Mouse (Mus musculus) midbrain, postnatal 0 days (tissue): Measurements from ENCODE around the gene Il7r. TPM values are rescaled to one million over a fixed set of nuclear protein-coding genes. Genes with fewer than 3 reads are reported as not detected.

ENCODE experiments used
- ATAC-seq: fragments of 200-750 bp; cut with Nextera tagmentation; 2 replicates; pipeline ENCODE4 v1.8.0; 2017; ENCODE audit warnings: moderate number of reproducible peaks, mild to moderate bottlenecking, moderate TSS enrichment, moderate library complexity; ENCODE audit not compliant: low FRiP score
- DNase-seq: peaks from one replicate; pipeline ENCODE4 v3.0.0-alpha.2; 2015; ENCODE audit warnings: low spot score
- H3K27ac ChIP-seq: fragments of 300-500 bp; sonication (generic); 2 replicates; pipeline ENCODE4 v1.5.1; 2014; ENCODE audit warnings: low read depth, mild to moderate bottlenecking, low read length, mixed read lengths
- H3K27me3 ChIP-seq: fragments of 300-500 bp; sonication (generic); 2 replicates; pipeline ENCODE4 v1.6.1; 2014; ENCODE audit warnings: low read length, control low read depth, mixed read lengths; ENCODE audit not compliant: insufficient read depth
- H3K36me3 ChIP-seq: fragments of 300-500 bp; sonication (generic); 2 replicates; pipeline ENCODE4 v1.6.1; 2014; ENCODE audit warnings: low read length, control low read depth, mixed read lengths; ENCODE audit not compliant: insufficient read depth
- H3K4me1 ChIP-seq: fragments of 300-500 bp; sonication (generic); 2 replicates; pipeline ENCODE4 v1.6.1; 2014; ENCODE audit warnings: mild to moderate bottlenecking, control low read depth, antibody characterized with exemption, low read length, mixed read lengths; ENCODE audit not compliant: insufficient read depth
- H3K4me2 ChIP-seq: fragments of 300-500 bp; sonication (generic); 2 replicates; pipeline ENCODE4 v1.6.1; 2014; ENCODE audit warnings: low read depth, mild to moderate bottlenecking, low read length, mixed read lengths; ENCODE audit not compliant: poor library complexity, severe bottlenecking
- H3K4me3 ChIP-seq: fragments of 300-500 bp; sonication (generic); 2 replicates; pipeline ENCODE4 v1.5.1; 2014; ENCODE audit warnings: low read depth, mild to moderate bottlenecking, low read length, moderate library complexity
- H3K9ac ChIP-seq: fragments of 300-500 bp; sonication (generic); replicated peaks from 2 replicates; pipeline ENCODE4 v1.6.1; 2014; ENCODE audit warnings: mild to moderate bottlenecking, low read length, moderate library complexity, mixed read lengths; ENCODE audit not compliant: poor library complexity, severe bottlenecking
- H3K9me3 ChIP-seq: fragments of 300-500 bp; sonication (generic); 2 replicates; pipeline ENCODE4 v1.6.1; 2016; ENCODE audit warnings: low read length, control low read depth
- CTCF ChIP-seq: IDR thresholded peaks from 2 replicates; pipeline ENCODE4 v1.5.1; 2016; ENCODE audit warnings: antibody characterized with exemption, mild to moderate bottlenecking
- WGBS: fragments of 180-500 bp; shearing (Covaris S2); extraction: QIAGEN DNeasy Blood & Tissue Kit; methylation state at CpG from one replicate; pipeline ENCODE4 v1.1.7; 2014; 5-methylcytosine and 5-hydroxymethylcytosine counted together
- polyA plus RNA-seq: library from polyadenylated mRNA; unstranded; fragments of >200 nt; fragmentation: Nextera tagmentation; extraction: Ambion mirVana; gene quantifications from 2 replicates; pipeline ENCODE4 v1.2.1, GENCODE M21; 2015
- total RNA-seq: library from RNA; depleted of rRNA; stranded (reverse); fragments of >200 nt; gene quantifications from 2 replicates; pipeline ENCODE4 v1.2.3, GENCODE M21; 2014

Gene Il7r
- total and polyA plus RNA-seq, 2 experiments from 2014 or later: 0.11 TPM; not detected in 1

GRCm38 (mm10) chr15:9533356-9533902 lies 3.5 kb upstream of the Il7r start:
- H3K4me2 ChIP-seq: no peak overlapping the region
- TF ChIP-seq CTCF: no peak
- H3K4me3 ChIP-seq: no peak overlapping the region
- no peak for ATAC-seq
- no peak overlapping the region for H3K9ac ChIP-seq
- H3K27ac ChIP-seq: no peak overlapping the region
- H3K36me3 ChIP-seq: no peaks in the 10 kb centered on the region
- WGBS: 92% methylated on average over 3 of the region's 3 CpGs
- no peaks in the 10 kb centered on the region for H3K4me1 ChIP-seq
- DNase-seq: no peak
- no peaks in the 10 kb centered on the region for H3K9me3 ChIP-seq
- H3K27me3 ChIP-seq: no peaks in the 10 kb centered on the region

GRCm38 (mm10) chr15:9529646-9530045 lies 330 bp downstream of the Il7r start:
- H3K4me1 ChIP-seq: no peaks in the 10 kb centered on the region
- no peak overlapping the region for H3K27ac ChIP-seq
- H3K4me2 ChIP-seq: no peak overlapping the region
- DNase-seq (no peak), ATAC-seq (no peak)
- TF ChIP-seq CTCF: no peak
- no peak overlapping the region for H3K9ac ChIP-seq
- H3K27me3 ChIP-seq: no peaks in the 10 kb centered on the region
- no peaks in the 10 kb centered on the region for H3K36me3 ChIP-seq
- 74% methylated on average over 3 of the region's 3 CpGs for WGBS
- no peak overlapping the region for H3K4me3 ChIP-seq
- no peaks in the 10 kb centered on the region for H3K9me3 ChIP-seq

GRCm38 (mm10) chr15:9528186-9528935 lies 1.6 kb downstream of the Il7r start:
- no peak for TF ChIP-seq CTCF
- no peak for DNase-seq
- Histone ChIP-seq H3K9ac (no peak overlapping the region), H3K4me1 (no peaks in the 10 kb centered on the region), H3K4me2 (no peak overlapping the region), H3K4me3 (no peak overlapping the region), H3K36me3 (no peaks in the 10 kb centered on the region), H3K27ac (no peak overlapping the region), H3K27me3 (no peaks in the 10 kb centered on the region), H3K9me3 (no peaks in the 10 kb centered on the region)
- 72% methylated on average over 3 of the region's 3 CpGs for WGBS
- ATAC-seq: 0 out of 2 replicates have a peak, but pooled peaks have one; percentile 23

- no peaks in the 10 kb centered on the region for H3K9me3 ChIP-seq
- no peak overlapping the region for H3K4me3 ChIP-seq
- H3K36me3 ChIP-seq: no peaks in the 10 kb centered on the region
- no peaks in the 10 kb centered on the region for H3K4me1 ChIP-seq
- ATAC-seq (no peak), DNase-seq (no peak)
- TF ChIP-seq CTCF: no peak
- no peak overlapping the region for H3K27ac ChIP-seq
- no peak overlapping the region for H3K9ac ChIP-seq
- H3K27me3 ChIP-seq: no peaks in the 10 kb centered on the region
- H3K4me2 ChIP-seq: no peak overlapping the region
Measured at GRCm38 (mm10) chr15:9526412-9526811, 3.6 kb downstream of the Il7r start.

GRCm38 (mm10) chr15:9524907-9525306 lies 5.1 kb downstream of the Il7r start:
- 82% methylated on average over 5 of the region's 5 CpGs for WGBS
- no peaks in the 10 kb centered on the region for H3K27me3 ChIP-seq
- no peaks in the 10 kb centered on the region for H3K9me3 ChIP-seq
- no peaks in the 10 kb centered on the region for H3K36me3 ChIP-seq
- no peak for ATAC-seq
- H3K27ac ChIP-seq: no peak overlapping the region
- no peak overlapping the region for H3K4me3 ChIP-seq
- no peaks in the 10 kb centered on the region for H3K4me1 ChIP-seq
- no peak overlapping the region for H3K9ac ChIP-seq
- no peak for DNase-seq
- no peak overlapping the region for H3K4me2 ChIP-seq
- TF ChIP-seq CTCF: no peak

DNA sequence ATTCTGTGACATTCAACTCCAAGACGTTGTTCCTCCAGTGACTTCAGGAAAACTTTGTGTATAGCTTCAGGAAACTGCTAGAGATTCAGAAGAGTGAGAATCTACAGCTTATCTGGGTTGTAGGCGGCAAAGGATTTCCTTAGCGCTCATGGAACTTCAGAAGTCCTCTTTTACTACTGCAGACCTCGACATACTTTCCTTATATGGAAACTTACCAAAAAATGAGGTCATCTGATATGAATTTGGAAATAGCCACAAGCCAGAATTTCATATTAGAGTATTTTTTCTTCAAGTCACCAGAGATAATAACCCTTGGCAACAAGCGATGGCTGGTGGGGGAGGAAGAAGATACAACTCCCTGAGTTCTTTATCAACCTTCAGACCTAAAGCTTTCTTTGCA lies 6.0 kb downstream of the Il7r start:
- Histone ChIP-seq H3K9me3 (no peaks in the 10 kb centered on the region), H3K4me2 (no peak overlapping the region), H3K9ac (no peak overlapping the region), H3K4me1 (no peaks in the 10 kb centered on the region), H3K36me3 (no peaks in the 10 kb centered on the region), H3K27me3 (no peaks in the 10 kb centered on the region), H3K27ac (no peak overlapping the region), H3K4me3 (no peak overlapping the region)
- ATAC-seq (no peak), DNase-seq (no peak)
- TF ChIP-seq CTCF: no peak
- WGBS: 87% methylated on average over 5 of the region's 5 CpGs
